Mouse (Mus musculus) mature B cell (primary cell): ENCODE data around the gene Agrp.

Source experiments
- in situ Hi-C: fragments of 300-500 bp; cut with MboI; formaldehyde crosslinking; loops from 2 replicates; pipeline ENCODE4 v1.14.3; 2019

The Agrp gene

DNA sequence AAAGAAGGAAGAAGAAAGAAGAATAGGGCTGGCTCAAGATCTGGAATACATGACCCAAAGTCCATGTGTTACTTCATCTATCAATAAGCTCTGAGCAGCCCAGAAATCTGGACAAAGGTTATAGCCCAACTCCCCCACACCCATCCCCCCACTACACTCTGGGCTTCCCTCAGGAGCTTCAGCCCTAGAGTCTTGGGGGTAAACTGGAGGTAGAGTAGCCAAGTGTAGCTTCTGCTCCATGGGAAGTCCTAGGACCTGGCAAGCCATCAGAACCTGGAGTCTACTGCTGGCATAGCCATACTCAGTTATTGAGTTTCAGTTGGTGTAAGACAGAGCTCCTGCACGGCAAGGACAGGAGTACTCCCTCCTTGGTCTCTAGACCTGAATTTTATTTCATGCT, 87.7 kb downstream of the Agrp start:
- in situ Hi-C loops, result no loop called here

DNA sequence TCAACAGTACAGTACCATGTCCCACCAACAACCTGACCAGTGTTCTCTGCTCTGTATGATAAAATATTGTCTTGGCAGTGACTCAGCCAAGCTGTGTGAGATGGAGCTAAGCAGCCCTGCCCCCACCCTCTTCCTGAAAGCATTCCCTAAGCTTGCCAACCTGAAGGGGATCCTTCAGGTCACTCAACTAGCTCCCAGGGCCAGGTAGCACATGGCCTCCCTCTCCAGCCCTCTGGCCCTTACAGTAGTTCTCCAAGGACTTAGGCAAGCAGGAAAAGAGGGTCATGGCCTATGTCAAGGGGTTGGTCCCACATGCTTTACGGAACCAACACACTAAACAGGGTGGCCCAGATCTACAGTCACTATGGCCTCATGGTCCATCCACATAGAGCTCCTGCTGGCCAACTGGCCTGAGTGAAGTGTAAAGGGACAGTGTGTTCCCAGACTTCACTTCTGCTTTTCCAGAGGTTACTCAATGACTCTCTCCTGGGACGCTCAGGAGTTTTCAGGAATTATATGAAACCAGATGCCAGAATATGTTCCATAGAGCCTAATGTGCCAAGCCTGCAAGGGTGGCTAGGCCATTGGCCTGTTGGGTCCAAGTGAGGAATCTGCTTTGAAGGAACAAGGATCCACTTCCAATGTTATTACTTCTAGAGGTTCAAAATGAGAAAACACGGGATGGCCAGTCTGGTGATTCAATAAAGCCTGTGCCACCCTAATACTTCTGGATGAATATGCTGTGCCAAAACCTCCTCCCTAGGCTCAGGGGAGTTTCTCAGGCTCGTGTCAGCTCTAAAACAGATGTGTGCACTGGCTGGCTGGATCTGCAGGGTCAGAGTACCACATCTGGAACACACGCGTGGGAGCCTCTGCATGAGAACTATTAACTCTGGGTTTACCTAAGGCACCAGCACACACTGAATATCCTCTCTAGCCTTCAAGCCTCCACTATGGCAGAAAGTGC, 90.5 kb downstream of the Agrp start:
- in situ Hi-C loops, result no loop called here

DNA sequence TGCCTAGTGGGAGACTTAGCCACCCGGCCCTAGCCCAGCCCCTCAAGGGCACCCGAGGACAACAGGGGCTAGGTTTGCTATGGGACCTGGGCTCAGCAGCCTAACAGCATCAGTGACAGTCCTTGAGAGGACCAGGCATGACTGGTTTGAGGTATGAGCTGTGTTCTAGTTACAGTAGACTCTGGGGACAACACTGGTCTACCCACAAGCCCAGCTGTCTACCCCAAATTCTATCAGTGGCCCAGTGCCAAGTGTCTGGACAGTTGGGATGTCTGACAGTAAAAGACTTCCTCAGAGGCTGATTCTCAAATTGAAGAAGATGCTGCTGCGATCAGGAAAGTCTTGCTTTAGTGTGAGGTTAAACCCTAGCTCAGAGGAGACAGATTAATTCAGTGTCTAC, 91.9 kb downstream of the Agrp start:
- in situ Hi-C loops, result no loop called here

DNA sequence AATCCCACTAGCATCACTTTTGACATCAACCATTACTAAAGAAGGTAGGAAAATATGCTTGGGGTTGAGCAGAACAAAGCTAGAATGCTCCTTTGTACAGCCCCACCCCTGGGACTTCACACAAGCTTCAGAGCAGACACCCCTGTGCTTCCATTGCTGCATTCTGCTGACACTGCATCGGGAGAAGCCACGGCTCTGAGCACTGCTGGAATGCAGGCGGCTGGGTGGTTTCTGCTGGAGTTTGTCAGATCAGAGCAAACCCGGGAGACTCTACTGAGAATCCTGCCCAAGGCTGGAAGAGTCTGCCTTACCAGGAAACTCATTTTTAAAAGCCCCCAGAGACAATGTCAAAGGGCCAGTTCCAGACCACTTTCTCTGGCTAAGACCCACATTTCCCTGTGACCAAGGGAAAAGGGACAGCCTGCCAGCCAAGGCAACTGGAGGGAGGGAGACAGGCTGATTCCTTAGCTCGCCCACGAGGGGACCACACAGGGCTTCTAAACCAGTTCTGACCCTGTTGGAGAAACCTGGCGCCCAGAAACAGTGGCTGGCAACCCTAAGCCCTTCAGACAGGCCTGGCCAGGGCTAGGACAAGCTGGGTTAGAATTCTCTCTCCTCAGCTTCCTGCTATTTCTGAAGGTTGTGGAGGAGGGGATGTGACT, 92.5 kb downstream of the Agrp start:
- in situ Hi-C loops, result no loop called here

DNA sequence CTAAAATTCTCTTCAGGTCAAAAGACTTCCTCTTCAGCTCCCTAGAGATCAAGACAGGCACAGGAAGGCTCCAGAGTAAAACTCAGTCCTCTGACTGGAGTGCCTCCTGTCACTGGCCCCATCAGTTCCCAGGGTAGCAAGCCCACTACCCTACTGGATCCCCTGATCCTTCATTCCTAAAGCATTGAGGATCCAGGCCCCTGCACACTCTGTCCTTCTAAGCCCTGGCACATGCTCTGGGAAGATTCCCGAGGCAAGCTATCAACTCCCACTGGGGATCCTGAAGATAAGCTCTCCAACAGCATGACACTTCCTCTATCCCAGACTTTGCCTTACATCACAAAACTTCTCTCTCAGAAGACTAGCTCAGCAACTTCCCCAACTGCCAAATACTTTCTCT, 93.5 kb downstream of the Agrp start:
- in situ Hi-C loops, result no loop called here

DNA sequence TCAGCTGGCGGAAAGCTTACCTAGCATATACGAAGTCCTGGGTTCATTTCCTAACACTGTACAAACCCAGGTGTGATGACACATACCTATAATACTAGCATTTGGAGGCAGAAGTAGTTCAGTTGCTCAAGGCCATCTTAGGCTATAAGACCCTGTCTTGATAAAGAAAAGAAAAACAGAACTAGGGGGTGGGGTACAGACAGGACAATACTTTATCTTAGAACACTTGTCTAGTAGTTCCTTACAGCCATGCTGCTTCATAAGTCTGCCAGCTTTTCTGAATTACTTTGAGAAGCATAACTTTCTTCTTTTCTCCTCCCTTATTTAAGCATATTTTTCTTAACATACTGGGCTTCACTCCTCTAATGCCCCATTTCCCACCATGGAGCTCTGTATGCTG, 94.4 kb downstream of the Agrp start:
- in situ Hi-C loops, result no loop called here

DNA sequence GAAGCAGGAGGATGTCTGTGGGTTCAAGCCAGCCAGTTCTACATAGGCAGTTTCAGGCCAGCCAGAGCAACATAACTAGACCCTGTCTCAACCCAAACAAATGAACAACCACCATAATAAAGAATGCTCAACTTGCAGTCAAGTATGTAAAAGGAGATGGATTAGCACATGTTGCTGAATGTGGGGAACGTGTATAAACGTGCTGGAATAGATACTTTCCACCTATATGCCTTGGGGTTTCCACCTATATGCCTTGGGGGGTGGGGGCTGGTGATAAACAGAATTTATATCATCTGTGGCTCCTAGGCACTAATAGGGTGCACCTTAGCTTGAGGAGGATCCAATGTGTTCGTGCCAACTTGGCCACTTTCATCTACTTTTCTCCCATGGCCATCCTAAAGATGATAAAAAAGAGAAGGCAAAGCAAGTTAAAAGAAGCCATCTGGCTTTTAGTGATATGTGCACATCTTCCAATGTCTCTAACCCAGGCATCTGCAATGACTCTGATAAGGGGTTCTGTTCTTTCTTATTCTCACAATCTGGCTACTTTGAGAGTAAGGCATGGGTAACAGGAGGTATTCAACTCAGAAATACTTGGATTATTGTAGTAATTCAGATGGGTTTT, 95.0 kb downstream of the Agrp start:
- in situ Hi-C loops, result no loop called here

DNA sequence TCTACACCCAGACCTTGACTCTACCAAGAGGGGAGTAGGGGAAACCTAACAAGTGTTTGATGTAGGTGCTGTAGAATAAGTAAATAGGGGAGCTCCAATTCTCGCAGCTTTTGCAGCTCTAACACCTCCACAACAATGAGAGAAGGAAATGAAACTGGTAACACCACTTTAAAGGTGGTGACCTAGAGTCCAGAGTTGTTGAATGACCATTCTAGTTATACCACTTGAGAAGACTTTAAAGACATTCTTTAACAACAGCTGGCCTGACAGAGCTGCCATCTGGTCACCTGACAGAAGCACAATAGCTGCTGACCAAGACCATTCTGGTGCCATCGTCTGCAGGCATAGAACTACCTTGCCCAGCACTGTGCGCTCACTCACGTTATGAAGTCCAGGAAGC, 98.3 kb downstream of the Agrp start:
- in situ Hi-C loops, result no loop called here

DNA sequence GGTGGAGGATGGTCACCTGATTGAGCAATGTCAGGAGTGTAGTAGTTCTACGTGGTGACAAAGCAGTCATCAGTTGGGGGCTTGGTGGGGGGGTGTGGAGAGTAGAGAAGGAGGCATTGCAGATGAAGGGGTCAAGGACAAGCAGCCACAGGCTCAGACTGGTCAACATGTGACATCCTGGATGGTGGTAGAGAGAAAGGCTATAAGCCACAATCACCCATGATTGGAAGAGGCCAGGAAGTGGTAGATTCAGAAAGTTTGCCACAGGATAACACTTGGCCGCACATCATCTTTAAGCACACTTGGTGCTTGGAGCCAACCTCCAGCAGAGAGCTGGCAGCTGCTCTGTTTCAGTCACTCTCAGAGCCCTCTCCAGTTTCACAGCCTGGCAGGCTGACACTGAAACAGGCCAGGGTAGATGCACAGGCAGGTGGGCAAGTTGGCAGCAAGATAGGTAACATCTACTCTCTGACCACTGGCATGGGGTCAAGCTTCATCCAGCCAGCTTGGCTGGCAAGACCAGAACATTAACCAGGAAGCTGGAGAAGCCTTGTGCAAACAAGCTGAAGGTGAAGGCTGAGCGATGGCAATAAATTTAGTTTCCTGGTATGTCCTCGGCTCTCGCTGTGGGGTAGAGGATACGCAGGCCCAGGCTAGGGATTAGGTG, 100.0 kb downstream of the Agrp start:
- in situ Hi-C loops, result no loop called here

DNA sequence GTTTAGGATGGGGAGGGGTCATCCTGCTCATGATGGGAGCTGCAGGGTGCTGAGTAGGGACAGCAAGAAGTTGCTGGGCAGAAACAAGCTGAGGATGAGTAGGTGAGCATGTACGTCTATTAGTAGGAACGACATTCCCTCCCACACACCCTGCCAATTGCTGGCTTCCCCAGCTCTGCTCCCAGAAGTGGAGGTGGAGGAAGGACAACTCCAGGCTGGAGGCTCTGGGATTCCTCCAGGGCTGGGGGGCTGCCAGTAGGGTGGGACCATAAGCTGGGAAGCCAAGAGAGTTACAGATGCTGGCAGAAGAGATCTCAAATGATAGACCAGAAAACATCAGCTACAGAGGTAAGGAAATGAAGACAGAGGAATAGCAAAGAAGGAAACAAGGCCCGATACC, 100.6 kb downstream of the Agrp start:
- in situ Hi-C loops, result no loop called here

DNA sequence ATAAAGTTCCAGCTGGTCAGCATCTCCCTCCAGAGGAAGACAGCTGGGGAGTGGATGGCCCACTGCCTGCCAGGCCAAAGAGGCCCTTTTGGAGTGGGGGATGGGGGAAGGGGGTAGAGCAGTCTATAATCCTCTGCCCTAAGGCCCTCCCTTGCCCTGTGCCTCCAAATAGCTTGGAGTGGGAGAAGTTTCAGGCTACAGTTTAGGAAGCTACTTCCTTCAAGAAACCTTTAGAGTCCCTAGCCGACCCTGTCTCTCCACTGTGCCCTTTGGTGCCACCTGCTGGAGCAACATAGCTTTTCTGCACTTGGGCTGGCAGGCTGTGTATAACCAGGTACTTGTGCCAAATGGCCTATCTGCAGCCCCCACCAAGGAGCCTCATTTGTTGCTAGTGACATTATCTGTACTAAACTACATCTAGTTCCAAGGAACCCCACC, 103.3 kb downstream of the Agrp start:
- in situ Hi-C loops, result no loop called here

DNA sequence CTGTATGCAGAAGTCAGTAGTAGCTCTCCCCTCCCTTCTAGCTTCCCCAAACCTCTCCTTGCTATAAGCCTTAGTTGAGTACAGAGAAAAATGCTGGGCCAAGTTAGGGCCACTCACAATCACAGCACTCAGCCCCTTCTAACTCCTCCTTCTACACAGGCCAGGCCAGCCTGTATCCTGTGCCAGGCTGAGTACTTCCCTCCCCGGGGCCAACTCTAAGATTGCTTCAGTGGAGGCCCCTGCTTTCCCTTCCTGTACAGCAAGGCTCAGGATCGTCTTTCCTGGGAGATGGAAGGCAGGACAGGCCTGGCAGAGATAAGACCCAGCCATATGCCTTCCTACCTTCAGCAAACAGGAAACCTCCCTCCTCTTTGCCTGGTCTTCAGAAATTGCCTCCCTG, 103.8 kb downstream of the Agrp start:
- in situ Hi-C loops, result no loop called here

DNA sequence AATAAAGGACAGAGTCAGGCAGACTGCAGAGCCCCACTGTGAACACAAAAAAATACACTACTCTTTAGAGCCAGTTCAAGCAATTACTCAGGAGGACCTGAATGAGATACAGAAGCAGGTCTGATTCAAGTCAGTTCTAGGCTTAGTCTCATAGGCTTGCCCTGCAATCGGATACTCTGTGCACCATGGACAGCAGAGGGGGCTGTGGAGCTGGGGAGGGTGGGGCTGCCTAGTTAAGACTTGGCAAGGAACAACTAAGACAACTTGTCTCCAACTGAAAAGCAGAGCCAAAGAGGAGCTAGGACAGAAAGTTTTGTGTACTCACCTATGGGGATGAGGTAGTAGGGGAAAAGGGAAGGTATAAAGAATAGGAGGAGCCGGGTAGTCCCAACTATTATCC, 105.4 kb downstream of the Agrp start:
- in situ Hi-C loops, result no loop called here

DNA sequence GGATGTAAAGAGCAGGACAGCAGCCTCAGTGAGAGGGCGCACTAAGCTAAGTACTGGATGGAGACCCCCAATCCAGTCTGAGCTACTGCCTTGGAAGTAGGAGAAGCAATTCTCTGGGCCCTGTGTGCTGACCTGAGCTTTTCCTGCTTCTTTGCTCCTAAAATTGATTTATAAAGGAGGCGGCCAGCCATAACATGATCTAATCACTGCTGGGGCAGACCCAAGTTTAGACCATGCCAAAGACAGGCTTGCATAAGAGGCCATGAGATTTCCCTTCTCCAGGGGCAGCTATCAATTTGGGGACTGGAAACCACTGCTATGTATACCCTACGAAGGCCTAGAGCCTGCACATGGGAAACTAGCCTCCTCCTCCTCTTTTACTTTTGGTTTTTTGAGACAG, 107.9 kb downstream of the Agrp start:
- in situ Hi-C loops, result no loop called here

DNA sequence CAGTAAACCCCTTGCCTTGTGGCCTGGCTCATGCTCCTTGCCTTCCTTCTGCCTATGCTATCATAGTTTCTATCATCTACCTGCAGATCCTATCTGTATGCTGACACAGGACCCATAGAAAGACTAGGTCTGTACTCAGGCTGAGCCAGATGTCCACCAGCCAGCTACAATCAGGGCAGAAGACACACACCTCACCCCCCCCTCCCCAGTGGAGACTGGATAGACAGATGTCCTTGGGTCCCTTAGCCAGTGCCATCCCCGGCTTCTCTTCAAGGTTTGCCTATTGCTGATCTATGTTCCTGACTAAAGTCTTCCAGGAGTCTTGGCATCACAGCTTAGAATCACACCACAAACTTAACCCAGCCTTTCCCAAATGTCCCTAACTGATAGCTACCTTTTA, 109.0 kb downstream of the Agrp start:
- in situ Hi-C loops, result no loop called here

DNA sequence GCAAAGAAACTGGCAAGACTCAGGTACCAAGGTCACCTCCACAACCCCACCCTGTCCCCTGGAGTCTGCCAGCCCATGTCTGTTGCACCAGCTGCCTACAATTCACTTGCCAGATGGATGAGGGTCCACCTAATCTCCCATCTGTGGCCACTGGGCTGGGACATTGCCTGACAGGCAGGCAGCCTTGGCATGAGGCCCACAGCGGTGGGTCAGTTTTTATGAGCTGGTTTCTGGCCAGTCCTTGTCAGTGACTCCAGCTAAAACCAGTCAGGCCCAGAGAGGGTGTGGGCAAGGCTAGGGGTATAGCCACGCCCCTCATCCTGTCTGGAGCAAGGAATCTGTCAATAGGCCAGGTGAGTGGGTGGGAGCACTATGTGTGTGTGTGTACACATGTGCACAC, 110.1 kb downstream of the Agrp start:
- in situ Hi-C loops, result no loop called here

DNA sequence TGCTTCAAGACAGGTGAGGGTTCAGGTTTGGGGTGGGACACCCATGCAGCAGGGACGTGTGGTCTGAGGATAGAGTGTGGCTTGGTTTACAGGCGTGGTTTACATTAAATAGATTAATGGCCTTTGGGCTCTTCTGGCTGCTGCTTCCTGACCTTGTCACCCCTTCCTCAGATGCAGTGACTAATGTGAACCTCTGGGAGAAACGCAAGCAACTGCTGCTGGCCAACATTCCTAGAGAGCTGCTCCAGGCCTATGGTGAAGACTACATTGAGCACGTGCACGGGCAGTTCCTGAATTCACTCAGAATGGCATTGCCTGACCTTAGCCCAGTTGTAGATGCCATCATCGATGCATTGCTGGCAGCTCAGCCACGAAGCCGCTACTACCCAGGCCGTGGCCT, 114.3 kb downstream of the Agrp start:
- in situ Hi-C loops, result no loop called here

DNA sequence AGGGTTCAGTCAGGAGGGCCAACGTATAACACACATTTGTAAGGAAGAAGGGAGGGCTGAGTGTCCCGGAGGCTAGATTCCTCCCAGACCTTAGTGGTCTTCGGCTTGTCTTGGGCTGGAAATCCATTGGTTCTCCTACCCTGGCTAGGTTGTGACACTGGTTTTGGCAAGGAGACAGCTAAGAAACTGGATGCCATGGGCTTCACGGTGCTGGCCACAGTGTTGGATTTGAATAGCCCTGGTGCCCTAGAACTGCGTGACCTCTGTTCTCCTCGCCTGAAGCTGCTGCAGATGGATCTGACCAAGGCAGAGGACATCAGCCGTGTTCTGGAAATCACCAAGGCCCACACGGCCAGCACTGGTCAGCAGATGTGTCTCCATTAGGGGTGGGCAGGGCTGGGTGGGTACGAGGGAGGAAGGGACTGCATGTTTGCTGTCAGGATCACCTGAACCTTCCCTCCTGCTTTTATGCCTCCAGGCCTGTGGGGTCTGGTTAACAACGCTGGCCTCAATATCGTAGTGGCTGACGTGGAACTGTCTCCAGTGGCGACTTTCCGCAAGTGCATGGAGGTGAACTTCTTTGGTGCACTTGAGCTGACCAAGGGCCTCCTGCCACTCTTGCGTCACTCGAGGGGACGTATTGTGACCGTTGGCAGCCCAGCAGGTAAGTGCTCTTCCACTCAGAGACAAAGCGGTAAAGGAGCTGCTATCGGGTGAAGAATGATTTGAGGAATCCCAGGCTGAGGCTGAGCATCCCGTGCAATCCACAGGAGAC, 115.0 kb downstream of the Agrp start:
- in situ Hi-C loops, result no loop called here

DNA sequence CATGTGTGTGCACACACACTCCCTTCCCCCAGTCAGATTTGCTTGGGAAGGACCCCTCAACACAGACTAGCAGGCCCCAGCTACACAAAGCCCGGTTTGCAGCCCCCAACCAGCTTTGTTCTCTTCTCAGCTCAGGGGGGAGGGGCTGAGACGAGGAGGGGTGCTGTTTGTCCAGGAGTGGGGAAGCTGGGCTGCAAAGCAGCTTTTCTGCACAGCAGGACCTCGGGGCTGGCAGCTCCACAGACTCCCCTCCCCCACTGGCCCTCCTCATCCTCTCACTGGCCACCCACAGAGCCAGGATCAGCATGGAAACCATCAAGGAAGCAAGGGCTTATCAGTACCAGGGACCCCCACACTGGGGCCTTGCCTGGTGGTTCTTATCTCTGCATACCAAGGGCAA, 116.1 kb downstream of the Agrp start:
- in situ Hi-C loops, result no loop called here

DNA sequence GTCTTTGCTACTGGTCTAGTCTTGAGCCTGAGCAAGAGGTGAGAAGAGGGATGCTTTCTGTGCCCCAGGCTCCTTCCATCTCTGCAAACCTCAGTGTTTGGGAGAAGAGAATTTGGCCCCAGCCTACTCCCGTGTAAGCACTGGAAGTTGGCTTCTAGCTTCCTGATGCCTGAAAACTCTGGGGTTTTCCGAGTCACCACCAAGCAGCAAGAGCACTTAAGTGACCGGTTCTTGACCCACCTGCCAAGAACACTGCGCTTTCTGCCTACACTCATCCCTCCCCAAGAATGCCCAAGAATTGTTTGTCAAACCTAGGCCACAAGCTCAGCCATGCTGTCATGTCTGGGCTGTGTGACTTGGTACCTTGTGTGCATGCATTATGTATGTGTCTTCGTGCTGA, 116.7 kb downstream of the Agrp start:
- in situ Hi-C loops, result no loop called here

DNA sequence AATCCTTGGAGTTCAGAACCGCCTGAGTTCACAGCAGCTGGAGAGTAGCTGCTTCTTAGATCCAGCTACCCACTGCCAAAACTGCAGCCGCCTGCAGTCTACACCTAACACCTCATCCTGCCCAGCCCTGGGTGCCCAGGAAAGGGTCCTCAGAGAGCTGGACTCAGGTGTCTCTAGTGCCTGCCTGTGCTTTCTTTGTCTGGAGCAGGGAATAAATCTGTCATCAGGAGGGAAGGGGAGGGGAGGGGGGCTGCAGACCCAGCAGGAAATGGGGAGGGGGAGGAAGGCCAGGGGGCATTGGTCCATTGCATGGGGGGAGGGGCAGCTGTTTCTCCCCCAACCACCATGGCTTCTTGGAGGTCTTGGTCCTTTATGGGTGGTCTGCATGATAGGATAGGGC, 117.6 kb downstream of the Agrp start:
- in situ Hi-C loops, result no loop called here
